Mouse (Mus musculus) right cerebral cortex, postnatal 36 days (tissue): ENCODE results near the gene Eif3k.
A peak's percentile ranks its signal among the peaks of the same experiment; 100 is the strongest.

Experiments
- DNase-seq, 2 experiments: peaks; one replicate each; pipeline ENCODE4 v3.0.0; 2022; ENCODE audit warnings: low spot score in 2 of 2, mixed read lengths in 1 of 2

Gene Eif3k

DNA sequence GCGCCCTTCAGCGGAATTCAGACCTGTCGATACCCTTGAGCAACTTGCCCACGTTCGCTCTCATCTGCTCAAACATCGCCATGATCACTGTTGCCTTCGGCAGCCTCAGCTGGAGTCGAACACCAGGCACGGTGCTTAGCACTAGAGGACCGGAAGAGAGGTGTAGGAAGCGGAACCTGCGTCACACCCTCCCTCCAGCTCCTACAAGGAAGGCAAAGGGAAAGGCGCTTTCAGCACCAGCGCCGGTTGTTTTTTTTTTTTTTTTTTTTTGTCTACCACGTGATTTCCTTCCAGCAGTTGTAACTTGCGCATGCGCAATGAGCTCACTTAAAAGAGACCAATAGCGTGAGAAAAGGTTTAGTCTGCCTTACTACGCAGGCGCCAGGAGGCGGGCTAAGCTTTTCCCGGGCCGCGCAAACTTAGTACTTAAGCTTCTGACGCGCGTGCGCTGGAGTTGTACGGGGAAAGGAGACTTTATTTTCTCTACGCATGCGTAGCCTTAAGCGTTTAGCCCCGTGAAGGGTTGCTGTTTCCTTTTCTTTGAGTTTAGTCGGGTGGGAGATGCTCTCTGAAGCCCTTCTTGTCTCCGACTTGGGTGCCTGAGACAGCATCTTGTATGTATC lies at the start of gene Eif3k, which contains the start of gene Map4k1:
Gene Eif3k (minus strand): TSS at position 214 of the 623 bp plus-strand sequence.
Gene Map4k1 (plus strand): TSS at position 400 of the 623 bp plus-strand sequence.
- DNase-seq, result peak; percentile 97 to 99

DNA sequence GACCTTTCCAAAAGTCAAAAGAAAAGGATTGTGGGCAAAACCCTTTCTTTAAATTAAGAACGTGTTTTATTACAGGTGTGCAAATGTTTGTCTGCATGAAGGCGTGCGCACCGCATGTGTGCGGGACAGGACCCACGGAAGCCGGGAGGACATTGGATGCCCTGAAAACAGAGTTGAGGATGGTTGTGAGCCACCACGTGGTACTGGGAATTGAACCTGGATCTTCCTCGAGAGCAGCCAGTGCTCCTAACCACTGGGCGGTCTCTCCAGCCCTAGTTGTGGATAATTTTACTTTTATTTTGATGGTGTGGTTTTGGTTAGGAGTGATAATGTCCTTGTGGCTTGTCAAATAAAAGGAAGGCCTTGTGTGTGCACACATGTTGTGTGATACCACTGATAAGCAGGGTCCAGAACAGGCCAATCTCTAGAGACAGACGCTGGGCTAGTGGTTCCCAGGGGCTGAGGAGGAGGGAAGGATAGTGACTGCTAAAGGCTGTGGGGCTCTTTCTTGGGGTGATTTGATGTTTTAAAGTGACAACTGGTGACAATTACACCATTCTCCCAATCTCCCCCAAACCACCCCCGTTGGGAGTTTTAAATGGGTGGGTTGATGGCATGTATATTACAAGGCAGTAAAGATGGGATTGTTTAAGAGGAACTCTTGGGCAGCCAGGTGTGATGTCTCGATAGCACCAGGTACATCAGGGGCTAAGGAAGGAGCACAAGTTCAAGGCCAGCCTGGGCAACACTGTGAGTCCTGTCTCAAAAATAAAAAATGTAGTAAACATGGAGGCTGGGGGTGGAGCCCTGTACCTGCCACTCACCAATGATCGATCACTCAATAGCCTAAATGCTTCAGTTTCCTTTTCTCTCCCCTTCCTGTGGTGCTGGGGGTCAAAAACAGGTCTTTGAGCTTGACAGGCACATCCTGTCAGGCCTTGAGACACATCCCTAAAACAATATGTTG lies 48.3 kb upstream of the Eif3k start:
- DNase-seq, result no peak

DNA sequence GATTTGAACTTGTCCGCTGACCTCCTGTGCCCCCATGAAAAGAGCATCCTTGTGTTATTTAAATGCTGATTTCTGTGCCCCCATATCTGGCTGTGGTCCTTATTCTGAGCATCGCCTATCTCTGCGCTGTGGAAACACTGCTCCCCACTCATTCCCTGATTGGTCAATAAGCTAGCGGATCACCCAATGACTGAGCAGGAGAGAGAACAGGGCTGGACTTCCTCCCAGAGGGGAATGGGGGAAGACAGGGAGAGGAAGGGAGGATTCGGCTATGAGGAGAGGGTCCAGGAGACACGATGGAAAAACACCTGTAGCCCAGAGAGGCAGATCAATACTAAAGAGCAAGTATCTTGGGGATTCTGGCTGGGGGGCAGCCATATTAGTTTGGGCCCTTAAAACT lies 47.1 kb upstream of the Eif3k start:
- no peak for DNase-seq

DNA sequence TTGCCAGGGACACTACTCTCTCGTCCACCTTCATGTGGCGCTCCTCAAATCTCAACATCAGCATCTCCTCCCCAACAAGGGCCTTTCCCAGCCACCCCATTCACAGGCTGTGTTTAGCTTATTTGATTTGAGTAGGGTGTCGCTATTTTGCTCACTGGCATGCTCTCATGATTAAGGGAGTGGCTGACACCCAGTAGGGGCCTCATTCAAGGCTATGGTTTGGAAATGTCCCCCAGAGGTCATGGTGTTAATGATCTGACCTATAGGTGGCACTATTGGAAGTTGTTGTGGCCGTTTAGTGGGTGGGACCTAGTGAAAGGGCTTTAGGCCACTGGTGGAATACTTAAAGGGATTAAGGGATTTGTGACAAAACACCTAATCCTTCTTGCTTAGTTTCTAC lies 45.1 kb upstream of the Eif3k start:
- DNase-seq, result no peak

DNA sequence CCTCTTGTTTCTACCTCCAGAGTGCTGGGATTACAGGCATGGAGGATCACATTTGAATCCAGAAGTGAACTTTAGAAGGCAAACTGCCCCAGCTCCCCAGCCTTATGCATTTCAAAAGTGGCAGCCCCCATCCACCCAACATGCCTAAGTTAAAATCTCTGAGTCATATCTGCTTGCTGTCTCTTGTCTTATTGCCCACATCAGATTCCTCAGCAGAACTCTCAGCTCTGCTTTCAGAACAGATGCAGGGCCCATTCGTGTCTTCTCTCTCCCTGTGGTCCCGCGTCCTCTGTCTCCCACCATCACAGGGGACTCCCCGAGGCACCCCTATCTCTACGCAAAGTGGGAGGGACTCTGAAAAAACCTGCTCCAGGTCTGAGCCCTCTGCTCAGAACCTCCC lies 44.5 kb upstream of the Eif3k start:
- DNase-seq, result no peak

DNA sequence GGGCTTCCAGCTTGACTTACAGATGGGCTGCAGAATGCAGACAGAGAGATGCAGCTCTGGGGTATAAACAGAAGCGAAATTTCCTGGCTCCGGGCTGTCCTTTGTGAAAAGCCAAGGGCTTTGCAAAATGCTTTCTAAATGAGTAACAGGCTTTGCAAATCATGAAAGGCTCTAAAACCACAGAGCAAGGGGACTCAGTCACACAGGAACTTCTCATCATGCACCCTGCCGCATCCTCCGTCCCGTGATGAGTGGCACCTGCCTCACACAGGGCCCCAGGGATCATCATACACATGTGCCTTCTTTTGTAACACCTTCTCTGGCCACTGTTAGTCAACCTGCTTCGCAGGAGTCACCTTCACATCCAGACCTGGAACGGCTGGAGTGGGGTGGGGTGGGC lies 43.9 kb upstream of the Eif3k start:
- no peak for DNase-seq

DNA sequence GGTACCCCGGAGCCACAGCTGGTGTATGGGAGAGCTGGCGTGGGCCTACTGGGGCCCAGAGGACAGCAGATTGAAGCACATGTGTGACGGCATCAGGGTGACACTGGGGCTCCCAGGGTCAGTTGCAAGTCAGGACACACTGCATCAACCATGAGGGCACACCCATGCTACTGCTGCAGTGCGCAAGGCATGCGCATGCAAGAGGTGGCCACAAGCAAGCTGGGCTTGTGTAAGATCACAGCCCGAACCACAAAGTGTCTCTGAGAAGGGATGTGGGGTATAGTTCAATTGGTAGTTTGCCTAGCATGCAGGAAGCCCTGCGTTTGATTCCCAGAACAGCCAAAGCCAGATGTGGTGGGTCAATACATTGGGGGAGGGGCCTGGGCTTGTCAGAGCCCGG lies 41.9 kb upstream of the Eif3k start:
- DNase-seq, result no peak

DNA sequence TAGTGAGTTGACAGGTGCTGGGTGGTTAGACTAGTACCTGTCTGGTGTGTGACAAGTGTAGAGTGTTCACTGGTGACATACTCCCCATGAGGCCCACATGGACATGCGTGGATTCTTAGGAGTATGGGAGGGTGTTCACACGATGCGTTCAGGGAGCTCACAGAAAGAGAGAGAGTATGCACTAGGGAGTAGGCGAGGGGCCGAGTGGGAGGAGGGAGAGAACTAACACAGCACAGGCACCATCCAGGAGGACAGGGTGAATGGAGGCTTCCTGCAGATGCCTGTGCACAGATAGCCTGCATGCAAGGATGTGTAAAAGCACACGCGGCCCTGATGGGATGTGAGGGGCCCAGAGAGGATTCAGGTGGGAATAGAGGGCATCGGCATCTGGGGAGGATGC lies 40.8 kb upstream of the Eif3k start:
- peak in 1 of 2 experiments; percentile 18 for DNase-seq

DNA sequence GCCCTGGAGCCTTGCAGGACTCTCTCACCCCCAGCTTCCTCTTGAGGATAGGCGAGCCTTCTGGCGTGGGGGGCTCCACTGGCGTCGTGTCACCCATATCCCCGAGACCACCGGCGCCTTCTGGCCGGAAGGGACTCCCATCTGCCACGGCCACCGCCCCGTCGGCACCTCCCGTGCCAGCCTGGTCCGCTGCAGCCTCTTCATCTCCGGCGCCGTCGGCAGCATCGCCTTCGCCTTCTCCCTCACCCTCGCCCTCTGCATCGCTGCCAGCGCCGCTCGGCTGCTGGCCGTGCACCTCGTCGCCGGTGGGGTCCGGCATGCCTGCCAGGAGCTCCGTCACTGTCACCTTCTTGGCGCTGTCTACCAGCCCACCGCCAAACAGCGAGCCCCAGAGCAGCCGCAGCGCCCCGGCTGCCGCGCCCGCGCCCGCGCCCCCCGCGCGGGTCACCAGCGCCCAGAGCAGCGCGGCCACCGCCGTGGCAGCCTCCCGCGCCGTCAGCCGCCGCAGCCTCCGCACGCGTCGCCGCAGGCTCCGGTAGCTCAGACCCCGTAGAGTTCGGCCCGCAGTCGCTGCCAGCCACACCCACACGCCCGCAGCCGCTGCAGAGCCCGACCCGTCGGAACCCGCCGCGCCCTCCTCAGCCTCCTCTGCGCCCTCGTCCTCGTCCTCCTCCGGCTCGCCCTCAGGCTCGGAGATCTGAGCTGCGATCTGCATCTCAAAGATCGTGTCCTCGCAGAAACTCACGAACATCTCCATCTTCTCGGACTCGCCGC lies 38.0 kb upstream of the Eif3k start:
- DNase-seq, result no peak

DNA sequence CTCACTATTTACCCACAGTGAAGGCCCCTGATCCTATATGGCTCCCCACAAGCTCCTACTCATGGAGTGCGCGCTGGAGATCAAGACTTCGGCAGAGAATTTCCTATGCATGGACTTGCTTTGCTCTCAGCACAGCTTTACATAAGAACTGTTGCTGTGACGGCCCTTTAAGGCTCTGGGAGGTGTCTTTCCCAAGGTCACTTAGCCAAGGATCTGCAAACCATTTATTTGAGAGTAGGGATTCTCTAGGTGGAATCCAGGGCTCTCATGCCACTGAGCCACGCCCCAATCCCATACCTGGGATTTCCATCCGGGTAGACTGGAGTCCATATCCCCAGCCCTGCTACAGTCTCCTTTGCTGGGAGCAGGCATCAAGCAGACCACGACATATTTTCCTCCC lies 35.6 kb upstream of the Eif3k start:
- no peak for DNase-seq

DNA sequence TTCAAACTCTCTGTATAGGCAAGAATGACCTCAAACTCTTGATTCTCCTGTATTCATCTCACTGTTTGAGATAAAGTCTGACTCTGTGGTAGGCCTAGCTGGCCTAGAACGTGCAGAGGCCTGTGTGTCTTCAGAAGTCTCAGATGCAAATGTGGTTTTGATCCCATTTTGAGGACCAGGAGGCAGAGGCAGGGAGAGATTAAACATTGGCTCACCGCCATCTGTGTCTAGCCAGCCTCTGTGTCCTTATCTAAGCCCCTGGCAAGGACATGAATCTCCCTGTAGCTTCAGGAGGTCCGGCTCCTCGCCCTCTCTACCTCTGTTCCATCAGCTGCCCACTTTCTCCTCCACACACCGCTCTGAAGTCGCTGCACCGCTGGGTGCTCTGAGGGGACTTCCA lies 34.8 kb upstream of the Eif3k start:
- no peak for DNase-seq

DNA sequence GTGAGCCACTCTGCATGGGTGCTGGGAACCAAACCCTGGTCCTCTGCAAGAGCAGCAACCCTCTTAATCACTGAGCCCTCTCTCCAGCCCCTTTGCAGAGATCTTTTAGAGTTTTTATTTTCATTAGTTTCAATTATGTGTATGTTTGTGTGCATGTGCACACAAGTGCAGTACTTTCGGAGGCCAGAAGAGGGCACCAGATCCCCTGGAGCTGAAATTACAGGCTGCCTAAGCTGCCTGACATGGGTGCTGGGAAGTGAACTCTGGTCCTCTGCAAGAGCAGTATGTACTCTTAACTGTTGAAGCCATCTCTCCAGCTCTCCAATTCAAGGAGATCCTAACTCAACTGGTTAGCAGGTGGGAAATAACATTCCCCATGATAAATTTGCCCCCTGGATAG lies 33.3 kb upstream of the Eif3k start:
- DNase-seq, result no peak

DNA sequence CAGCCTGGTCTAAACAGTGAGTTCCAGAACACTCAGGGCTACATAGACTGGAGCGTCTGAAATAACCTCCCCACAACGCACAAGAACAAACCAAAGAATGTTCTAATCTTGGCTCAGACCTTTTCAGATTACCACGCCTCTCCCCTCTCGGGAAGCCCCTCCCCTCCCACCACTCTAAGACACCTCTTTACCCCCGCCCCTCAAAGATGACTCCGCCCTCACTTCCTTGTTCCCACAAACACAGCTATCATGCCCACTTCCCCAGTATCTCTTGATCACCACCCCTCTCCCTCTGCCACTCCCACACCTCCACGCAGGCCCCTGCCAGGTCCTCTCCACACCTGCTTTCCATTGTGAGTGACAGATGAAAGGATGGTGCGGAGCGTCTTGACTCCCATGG lies 27.1 kb upstream of the Eif3k start:
- no peak for DNase-seq

DNA sequence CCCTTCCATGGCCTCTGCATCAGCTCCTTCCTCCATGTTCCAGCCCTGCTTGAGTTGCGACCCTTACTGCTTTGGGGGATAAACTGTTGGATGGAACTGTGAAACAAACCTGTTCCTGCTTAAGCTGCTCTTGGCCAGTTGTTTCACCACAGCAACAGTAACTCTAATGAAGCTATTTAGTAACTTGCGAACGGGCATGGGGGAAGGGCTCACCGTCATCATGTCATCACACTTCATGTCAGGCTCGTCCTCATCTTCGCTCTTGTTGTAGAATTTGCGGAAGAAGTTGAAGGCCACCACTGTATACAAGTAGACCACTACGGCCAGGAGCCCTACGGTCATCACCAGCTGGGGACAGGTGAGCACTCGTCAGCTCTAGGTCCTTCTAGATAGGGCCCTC lies 26.5 kb upstream of the Eif3k start:
- DNase-seq, result no peak

DNA sequence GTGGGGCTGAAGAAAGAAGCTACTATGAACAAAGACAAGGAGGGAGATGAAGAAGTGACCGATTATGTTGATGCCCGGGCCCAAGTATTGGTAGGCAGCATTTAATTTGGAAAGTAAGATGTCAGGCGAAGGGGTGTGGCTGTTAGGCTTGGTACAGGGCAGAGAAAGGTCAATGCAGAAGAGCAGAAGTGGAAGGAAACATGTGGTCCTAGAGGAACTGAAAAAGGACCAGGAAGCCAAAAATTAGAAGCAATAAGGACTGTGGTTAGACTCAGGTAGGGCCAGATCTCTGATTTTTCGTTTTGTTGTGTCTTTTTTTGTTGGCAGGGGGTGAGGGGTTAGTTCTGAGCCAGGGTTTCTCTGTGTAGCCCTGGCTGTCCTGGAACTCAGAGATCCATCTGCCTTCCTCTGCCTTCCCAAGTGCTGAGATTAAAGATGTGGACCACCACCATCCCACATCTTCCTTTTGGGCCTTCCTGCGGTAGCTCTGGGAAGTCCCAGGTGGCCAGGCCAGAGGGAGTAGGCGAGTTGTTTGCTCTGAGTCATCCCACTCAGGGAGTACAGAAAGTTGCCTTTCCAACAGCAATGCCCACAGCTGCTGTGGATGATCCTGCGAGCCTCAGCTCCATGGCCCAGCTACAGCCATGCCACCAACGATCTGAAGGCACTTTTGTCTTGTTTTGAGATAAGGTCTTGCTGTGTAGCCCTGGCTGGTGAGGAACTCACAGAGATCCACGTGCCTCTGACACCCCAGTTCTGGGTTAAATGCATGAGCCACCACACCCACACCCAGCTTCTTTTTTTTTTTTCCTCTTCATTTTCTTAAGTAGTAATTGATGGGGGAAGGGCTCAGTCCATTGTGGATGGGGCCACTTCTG lies 25.8 kb upstream of the Eif3k start:
- peak in 1 of 2 experiments; percentile 6 for DNase-seq

DNA sequence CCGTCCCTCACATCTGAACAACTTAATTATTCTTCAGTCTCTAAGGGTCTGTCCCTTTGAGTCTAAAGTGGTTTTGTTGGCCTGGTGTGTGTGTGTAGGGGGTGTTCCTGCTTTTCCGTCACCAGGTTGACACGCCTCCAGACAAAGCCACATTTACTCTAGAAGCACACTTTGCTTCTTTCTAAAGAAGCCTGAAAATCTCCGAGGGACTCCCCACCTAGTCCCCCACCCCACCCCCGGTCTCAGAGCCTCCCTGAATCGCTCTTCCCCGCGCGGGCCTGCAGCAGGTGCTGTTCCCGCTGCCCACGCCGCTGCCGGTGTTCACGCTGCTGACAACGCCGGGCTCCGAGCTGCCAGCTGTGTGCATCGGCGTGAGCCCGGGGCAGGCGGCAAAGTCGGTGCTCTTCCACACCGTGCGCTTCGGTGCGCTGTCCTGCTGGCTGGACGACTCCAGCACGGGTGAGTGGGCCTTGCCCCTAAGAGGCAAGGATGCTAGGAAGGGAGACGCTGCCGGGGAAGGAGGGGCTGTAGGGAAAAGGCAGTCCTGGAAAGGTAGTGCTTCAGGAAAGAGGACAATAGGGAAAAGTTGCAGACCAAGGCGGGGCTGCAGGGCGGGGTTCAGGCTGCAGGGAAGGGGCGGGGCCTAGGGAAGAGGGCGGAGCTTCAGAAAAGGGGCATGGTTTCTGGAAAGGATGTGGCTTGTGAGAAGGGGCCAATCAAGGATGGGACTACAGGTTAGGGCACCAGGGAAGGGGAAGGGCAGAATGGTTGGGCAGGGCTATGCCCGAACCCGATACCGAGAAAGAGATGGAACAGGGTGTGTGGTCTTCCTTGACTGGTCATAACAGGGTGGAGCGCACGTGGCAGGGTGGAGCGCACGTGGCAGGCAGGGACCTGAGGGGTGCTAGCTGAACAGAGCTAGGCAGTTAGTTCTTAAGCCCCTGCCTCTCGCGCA lies 19.3 kb upstream of the Eif3k start:
- peak in 1 of 2 experiments; percentile 16 for DNase-seq

DNA sequence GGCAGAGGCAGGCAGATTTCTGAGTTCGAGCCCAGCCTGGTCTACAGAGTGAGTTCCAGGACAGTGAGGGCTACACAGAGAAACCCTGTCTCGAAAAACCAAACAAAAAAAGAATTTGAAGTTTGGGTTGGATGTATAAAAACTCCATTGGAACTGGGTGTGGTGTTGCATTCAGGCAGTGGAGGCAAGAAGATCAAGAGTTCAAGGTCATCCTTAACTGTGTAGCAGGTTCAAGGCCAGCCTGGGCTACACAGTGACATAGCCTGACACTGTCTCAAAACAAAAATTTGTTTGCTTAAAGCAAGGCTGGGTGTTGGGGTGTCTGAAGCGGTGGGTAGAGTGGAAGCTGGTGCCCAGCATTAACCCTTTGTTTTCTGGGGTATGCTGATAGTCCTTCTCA lies 11.7 kb upstream of the Eif3k start:
- DNase-seq, result no peak

DNA sequence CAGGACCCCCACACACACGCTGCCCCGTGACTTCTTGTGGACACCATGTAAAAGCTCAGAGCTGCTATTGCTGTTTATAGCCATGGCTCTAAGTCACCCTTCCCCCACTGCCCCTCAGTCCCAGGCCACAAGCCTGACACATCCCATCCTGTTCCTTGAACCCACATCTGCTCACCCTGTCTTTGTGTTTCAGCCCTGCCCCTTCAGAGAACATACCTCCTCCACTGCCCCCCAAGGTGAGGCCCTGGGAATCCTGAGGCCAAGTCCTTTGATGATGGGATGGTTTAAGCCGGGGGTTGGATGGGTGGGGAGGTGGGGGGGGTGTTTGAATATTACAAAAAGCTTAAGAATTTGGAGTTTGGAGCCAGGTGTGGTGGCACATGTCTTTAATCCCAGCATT lies 11.3 kb upstream of the Eif3k start:
- DNase-seq, result no peak

DNA sequence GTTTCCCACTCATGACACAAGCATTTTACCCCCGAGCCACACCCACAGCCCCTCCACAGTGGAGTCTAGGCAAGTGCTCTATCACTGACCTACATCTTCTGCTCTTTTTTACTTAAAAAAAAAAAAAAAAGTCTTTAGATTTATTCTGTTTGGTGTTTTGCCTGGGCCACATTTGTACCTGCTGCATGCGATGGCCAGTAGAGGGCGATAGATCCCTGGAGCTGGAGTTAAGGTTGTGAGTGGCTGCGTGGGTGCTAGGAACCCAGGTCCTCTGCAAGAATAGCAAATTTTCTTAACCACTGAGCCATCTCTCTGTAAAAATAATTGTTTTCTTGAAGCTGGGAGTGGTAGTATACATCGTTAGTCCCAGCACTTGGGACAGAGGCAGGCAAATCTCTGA lies 10.0 kb upstream of the Eif3k start:
- DNase-seq, result no peak

DNA sequence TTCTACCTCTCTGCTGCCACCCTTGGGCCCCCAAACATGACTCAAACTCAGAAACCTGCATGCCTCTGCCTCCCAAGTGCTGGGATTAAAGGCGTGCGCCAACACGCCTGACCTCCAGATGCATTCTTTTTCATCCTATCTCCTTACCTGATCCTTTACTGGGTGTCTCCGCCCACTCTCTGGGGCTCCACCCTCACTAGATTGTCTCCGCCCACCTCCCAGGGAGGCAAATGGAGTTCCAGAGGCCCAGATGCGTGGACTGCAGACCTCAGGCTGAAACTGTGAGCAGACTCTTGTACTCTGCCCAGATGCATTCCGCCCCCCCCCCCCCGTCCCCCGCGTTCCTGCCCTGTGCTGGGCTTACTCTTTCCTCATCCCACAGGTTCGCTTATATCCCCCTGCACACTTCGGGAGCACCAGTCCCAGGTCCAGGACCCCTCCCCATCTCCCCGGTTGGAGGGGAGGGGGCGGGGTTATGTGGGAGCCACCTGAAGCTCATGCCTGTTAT lies 9.2 kb upstream of the Eif3k start:
- no peak for DNase-seq
